ENCODE assay signal across 9 mouse cellular contexts in genomic region chr13:58188412-58188811, GRCm38 (mm10). TPM values are rescaled to one million over a fixed set of nuclear protein-coding genes. Genes with fewer than 3 reads are reported as not detected.
DNase-seq lines count a peak whose midpoint lies in the region; ATAC-seq and TF ChIP-seq lines count a peak whose summit lies in the region.
"Had no signal": no experiment of that assay in that cellular context is flagged by ENCODE, and none has a peak within 500 bp of the region (broad histone marks: within the 10 kb centered on the region; RNA-seq: fewer than 3 reads in every experiment).

No protein-coding gene starts in this region.

- intact Hi-C loops in heart, postnatal 25 days (cut with DNase I), result loop anchor here (2.0 kb wide), 1 partner anchor 44 kb away; no protein-coding TSS in a partner anchor

- H3K4me2 ChIP-seq in lung, postnatal 0 days (replicated peaks; ENCODE audit: low read depth, low read length), result no peak overlapping the region
- H3K4me2 ChIP-seq: limb, embryonic 12.5 days had no signal

- no peak overlapping the region for H3K4me3 ChIP-seq in bone marrow macrophage, adult 2 months (ENCODE audit: insufficient read depth, low read length)
- no peak overlapping the region for H3K4me3 ChIP-seq in lung, postnatal 0 days (ENCODE audit: low read depth, low read length)
- H3K4me3 ChIP-seq: limb, embryonic 12.5 days had no signal

- H3K9me3 ChIP-seq in lung, postnatal 0 days (ENCODE audit: low read length), result no peaks in the 10 kb centered on the region
- H3K9me3 ChIP-seq: limb, embryonic 12.5 days had no signal

- DNase-seq in ES-CJ7 (ENCODE audit: low read depth, low spot score), result peak; percentile 85
- DNase-seq in heart, postnatal 25 days (ENCODE audit: low spot score), result peak; percentile 34
- DNase-seq in layer of hippocampus, adult 8-10 months (ENCODE audit: low spot score in 2 of 2), result peak; percentile 63 to 78
- peak; percentile 93 for DNase-seq in lung, postnatal 0 days (ENCODE audit: low spot score)
- DNase-seq in retina, postnatal 7 days (ENCODE audit: low read depth, low spot score), result peak; percentile 78
- DNase-seq in thymus, postnatal 4 days, result peak; percentile 98

- 55% methylated on average over 4 of the region's 4 CpGs for WGBS in lung, postnatal 0 days

- H3K9ac ChIP-seq in lung, postnatal 0 days (replicated peaks; ENCODE audit: low read depth), result no peak overlapping the region
- H3K9ac ChIP-seq: limb, embryonic 12.5 days had no signal

- TF ChIP-seq EP300 in lung, postnatal 0 days (IDR thresholded peaks at IDR 0.05), result no peak

- no peak for TF ChIP-seq POLR2A in bone marrow macrophage, adult 2 months (IDR thresholded peaks at IDR 0.05; ENCODE audit: borderline replicate concordance, low read depth, low read length)

- ATAC-seq in erythroblast, adult 5-6 weeks (replicated peaks; ENCODE audit: low FRiP score, poor library complexity, severe bottlenecking), result peak; percentile 92
- ATAC-seq in lung, postnatal 0 days, result peak; percentile 77

- peak; percentile 93 for TF ChIP-seq CTCF in bone marrow macrophage, adult 2 months (IDR thresholded peaks at IDR 0.05; ENCODE audit: low read depth, low read length)
- peak; percentile 97 for TF ChIP-seq CTCF in lung, postnatal 0 days (IDR thresholded peaks at IDR 0.05)

- no peaks in the 10 kb centered on the region for H3K4me1 ChIP-seq in bone marrow macrophage, adult 2 months (ENCODE audit: control insufficient read depth, insufficient read depth, low read length)
- H3K4me1 ChIP-seq in lung, postnatal 0 days (ENCODE audit: insufficient read depth, low read depth, low read length), result no peaks in the 10 kb centered on the region
- H3K4me1 ChIP-seq: limb, embryonic 12.5 days had no signal

- peaks cover 21% of the 10 kb centered on the region; the same call in 1 of the 2 replicates for H3K36me3 ChIP-seq in lung, postnatal 0 days (ENCODE audit: insufficient read depth, low read length)

- no peaks in the 10 kb centered on the region for H3K27me3 ChIP-seq in lung, postnatal 0 days (replicated peaks; ENCODE audit: insufficient read depth, low read length)
- H3K27me3 ChIP-seq: limb, embryonic 12.5 days had no signal

- H3K27ac ChIP-seq in bone marrow macrophage, adult 2 months (ENCODE audit: insufficient read depth, low read depth, low read length), result no peak overlapping the region
- H3K27ac ChIP-seq in lung, postnatal 0 days (ENCODE audit: low read length), result no peak overlapping the region
- H3K27ac ChIP-seq: limb, embryonic 12.5 days had no signal

RNA-seq across cellular contexts. Expression of gene Ubqln1, which starts 27.0 kb away (rescaled TPM):
- polyA plus RNA-seq in bone marrow macrophage, adult 2 months (2012; ENCODE audit: insufficient read depth, insufficient read length, missing spikeins), result 56.9 and 59.9 TPM in 2 replicates
- total RNA-seq in erythroblast, adult 5-6 weeks (2015; ENCODE audit: low replicate concordance), result 15.5 and 15.8 TPM in 2 replicates
- total RNA-seq in erythroblast, adult 5-6 weeks (2017; ENCODE audit: low replicate concordance), result 19.3 and 20.6 TPM in 2 replicates
- 10 to 100 TPM; 48.2 to 50.2 TPM for total RNA-seq in heart, postnatal 25 days (2021)
- 100 to 1,000 TPM; 139 to 165 (median 152) TPM for total RNA-seq in layer of hippocampus, adult 8-10 months (2022)
- polyA plus RNA-seq in lung, postnatal 0 days (2015; fragmentation: Nextera tagmentation; extraction: Ambion mirVana), result 52.3 and 57.3 TPM in 2 replicates

RNA-seq across cellular contexts. Expression of gene Idnk, which starts 31.0 kb away (rescaled TPM):
- polyA plus RNA-seq in bone marrow macrophage, adult 2 months (2012; ENCODE audit: insufficient read depth, insufficient read length, missing spikeins), result 45.7 and 49.4 TPM in 2 replicates
- 9.2 and 15.0 TPM in 2 replicates for total RNA-seq in erythroblast, adult 5-6 weeks (2015; ENCODE audit: low replicate concordance)
- total RNA-seq in erythroblast, adult 5-6 weeks (2017; ENCODE audit: low replicate concordance), result 4.7 and 14.4 TPM in 2 replicates
- 10 to 100 TPM; 23.2 to 24.3 TPM for total RNA-seq in heart, postnatal 25 days (2021)
- 10 to 100 TPM; 29.5 to 39.2 (median 33.4) TPM for total RNA-seq in layer of hippocampus, adult 8-10 months (2022)
- 40.5 and 43.5 TPM in 2 replicates for polyA plus RNA-seq in lung, postnatal 0 days (2015; fragmentation: Nextera tagmentation; extraction: Ambion mirVana)

Comparison
In these comparisons a context has a peak if more than half of its experiments do, and no peak if none do; other contexts are left out.
1. DNase-seq: peak in every context shown above with its lines; median percentile 98 in thymus, postnatal 4 days; 93 in lung, postnatal 0 days; 85 in ES-CJ7; 78 in retina, postnatal 7 days; 70 in layer of hippocampus, adult 8-10 months; 34 in heart, postnatal 25 days.